Mouse (Mus musculus): ENCODE results near the gene Ly75. TPM values are rescaled to one million over a fixed set of nuclear protein-coding genes. Genes with fewer than 3 reads are reported as not detected.
A peak's percentile ranks its signal among the peaks of the same experiment; 100 is the strongest.

Gene Ly75
- polyA plus RNA-seq, 1 experiment from 2014 or later: 0.41 TPM

GRCm38 (mm10) chr2:60323411-60323810 lies 59.7 kb downstream of the Ly75 start:
- WGBS: 86% methylated on average over 5 of the region's 5 CpGs
- ATAC-seq: no peak
- Histone ChIP-seq H3K36me3 (ENCODE audit: control insufficient read depth, insufficient read depth, low read length) (no peaks in the 10 kb centered on the region), H3K27me3 (replicated peaks; ENCODE audit: control insufficient read depth, insufficient read depth, low read length) (no peaks in the 10 kb centered on the region), H3K27ac (ENCODE audit: low read depth, low read length) (no peak overlapping the region), H3K4me3 (ENCODE audit: low read depth, low read length) (no peak overlapping the region), H3K4me2 (ENCODE audit: low read length) (no peak overlapping the region), H3K4me1 (ENCODE audit: control insufficient read depth, insufficient read depth, low read length) (no peaks in the 10 kb centered on the region), H3K9ac (ENCODE audit: low read length) (no peak overlapping the region), H3K9me3 (replicated peaks; ENCODE audit: control insufficient read depth, low read length) (no peaks in the 10 kb centered on the region)
- DNase-seq (ENCODE audit: low spot score): no peak

- ATAC-seq: no peak
- no peaks in the 10 kb centered on the region for H3K36me3 ChIP-seq (ENCODE audit: control insufficient read depth, insufficient read depth, low read length)
- H3K9me3 ChIP-seq (replicated peaks; ENCODE audit: control insufficient read depth, low read length): no peaks in the 10 kb centered on the region
- DNase-seq (ENCODE audit: low spot score): no peak
- no peak overlapping the region for H3K4me3 ChIP-seq (ENCODE audit: low read depth, low read length)
- H3K27me3 ChIP-seq (replicated peaks; ENCODE audit: control insufficient read depth, insufficient read depth, low read length): no peaks in the 10 kb centered on the region
- H3K4me2 ChIP-seq (ENCODE audit: low read length): no peak overlapping the region
- no peaks in the 10 kb centered on the region for H3K4me1 ChIP-seq (ENCODE audit: control insufficient read depth, insufficient read depth, low read length)
- 71% methylated on average over 6 of the region's 6 CpGs for whole genome bisulfite sequencing
- H3K9ac ChIP-seq (ENCODE audit: low read length): no peak overlapping the region
- no peak overlapping the region for H3K27ac ChIP-seq (ENCODE audit: low read depth, low read length)
These were observed 60.9 kb downstream of the Ly75 start for GRCm38 (mm10) chr2:60322031-60322726.

GRCm38 (mm10) chr2:60303796-60304195 lies 79.3 kb downstream of the Ly75 start:
- no peak for DNase-seq (ENCODE audit: low spot score)
- no peak for ATAC-seq
- no peak overlapping the region for H3K4me3 ChIP-seq (ENCODE audit: low read depth, low read length)
- H3K4me1 ChIP-seq (ENCODE audit: control insufficient read depth, insufficient read depth, low read length): no peaks in the 10 kb centered on the region
- H3K36me3 ChIP-seq (ENCODE audit: control insufficient read depth, insufficient read depth, low read length): no peaks in the 10 kb centered on the region
- 80% methylated on average over 4 of the region's 4 CpGs for WGBS
- no peak overlapping the region for H3K27ac ChIP-seq (ENCODE audit: low read depth, low read length)
- no peak overlapping the region for H3K4me2 ChIP-seq (ENCODE audit: low read length)
- H3K9me3 ChIP-seq (replicated peaks; ENCODE audit: control insufficient read depth, low read length): no peaks in the 10 kb centered on the region
- no peaks in the 10 kb centered on the region for H3K27me3 ChIP-seq (replicated peaks; ENCODE audit: control insufficient read depth, insufficient read depth, low read length)
- no peak overlapping the region for H3K9ac ChIP-seq (ENCODE audit: low read length)

- no peaks in the 10 kb centered on the region for H3K36me3 ChIP-seq (ENCODE audit: control insufficient read depth, insufficient read depth, low read length)
- H3K27ac ChIP-seq (ENCODE audit: low read depth, low read length): no peak overlapping the region
- no peaks in the 10 kb centered on the region for H3K9me3 ChIP-seq (replicated peaks; ENCODE audit: control insufficient read depth, low read length)
- H3K4me2 ChIP-seq (ENCODE audit: low read length): no peak overlapping the region
- H3K4me1 ChIP-seq (ENCODE audit: control insufficient read depth, insufficient read depth, low read length): no peaks in the 10 kb centered on the region
- no peak overlapping the region for H3K4me3 ChIP-seq (ENCODE audit: low read depth, low read length)
- ATAC-seq (no peak), DNase-seq (ENCODE audit: low spot score) (no peak)
- WGBS: 95% methylated on average over 2 of the region's 2 CpGs
- H3K9ac ChIP-seq (ENCODE audit: low read length): no peak overlapping the region
- no peaks in the 10 kb centered on the region for H3K27me3 ChIP-seq (replicated peaks; ENCODE audit: control insufficient read depth, insufficient read depth, low read length)
These were observed 83.8 kb downstream of the Ly75 start for GRCm38 (mm10) chr2:60299323-60299722.

- Histone ChIP-seq H3K27ac (ENCODE audit: low read depth, low read length) (no peak overlapping the region), H3K9ac (ENCODE audit: low read length) (no peak overlapping the region), H3K9me3 (replicated peaks; ENCODE audit: control insufficient read depth, low read length) (no peaks in the 10 kb centered on the region), H3K36me3 (ENCODE audit: control insufficient read depth, insufficient read depth, low read length) (no peaks in the 10 kb centered on the region), H3K4me3 (ENCODE audit: low read depth, low read length) (no peak overlapping the region), H3K4me1 (ENCODE audit: control insufficient read depth, insufficient read depth, low read length) (no peaks in the 10 kb centered on the region), H3K27me3 (replicated peaks; ENCODE audit: control insufficient read depth, insufficient read depth, low read length) (no peaks in the 10 kb centered on the region), H3K4me2 (ENCODE audit: low read length) (no peak overlapping the region)
- DNase-seq (ENCODE audit: low spot score) (no peak), ATAC-seq (no peak)
- WGBS: 77% methylated on average over 3 of the region's 3 CpGs
These were observed 84.8 kb downstream of the Ly75 start for GRCm38 (mm10) chr2:60298266-60298665.

- Histone ChIP-seq H3K9me3 (replicated peaks; ENCODE audit: control insufficient read depth, low read length) (no peaks in the 10 kb centered on the region), H3K4me1 (ENCODE audit: control insufficient read depth, insufficient read depth, low read length) (no peaks in the 10 kb centered on the region), H3K4me2 (ENCODE audit: low read length) (no peak overlapping the region), H3K27me3 (replicated peaks; ENCODE audit: control insufficient read depth, insufficient read depth, low read length) (no peaks in the 10 kb centered on the region), H3K36me3 (ENCODE audit: control insufficient read depth, insufficient read depth, low read length) (no peaks in the 10 kb centered on the region), H3K9ac (ENCODE audit: low read length) (no peak overlapping the region), H3K27ac (ENCODE audit: low read depth, low read length) (no peak overlapping the region), H3K4me3 (ENCODE audit: low read depth, low read length) (no peak overlapping the region)
- ATAC-seq (no peak), DNase-seq (ENCODE audit: low spot score) (no peak)
- WGBS: 82% methylated on average over 4 of the region's 4 CpGs
These were observed 91.7 kb downstream of the Ly75 start for GRCm38 (mm10) chr2:60291381-60291780.

- Histone ChIP-seq H3K36me3 (ENCODE audit: control insufficient read depth, insufficient read depth, low read length) (no peaks in the 10 kb centered on the region), H3K4me2 (ENCODE audit: low read length) (no peak overlapping the region), H3K27ac (ENCODE audit: low read depth, low read length) (no peak overlapping the region), H3K9ac (ENCODE audit: low read length) (no peak overlapping the region), H3K4me1 (ENCODE audit: control insufficient read depth, insufficient read depth, low read length) (no peaks in the 10 kb centered on the region), H3K4me3 (ENCODE audit: low read depth, low read length) (no peak overlapping the region), H3K27me3 (replicated peaks; ENCODE audit: control insufficient read depth, insufficient read depth, low read length) (0 out of 2 replicates have a peak, but pooled peaks cover 2% of the 10 kb centered on the region), H3K9me3 (replicated peaks; ENCODE audit: control insufficient read depth, low read length) (no peaks in the 10 kb centered on the region)
- ATAC-seq (no peak), DNase-seq (ENCODE audit: low spot score) (no peak)
- WGBS: 91% methylated on average over 1 of the region's 1 CpGs
These were observed 93.7 kb downstream of the Ly75 start for GRCm38 (mm10) chr2:60289451-60289850.

GRCm38 (mm10) chr2:60288606-60289005 lies 94.5 kb downstream of the Ly75 start:
- 80% methylated on average over 4 of the region's 4 CpGs for WGBS
- no peak overlapping the region for H3K4me3 ChIP-seq (ENCODE audit: low read depth, low read length)
- no peak overlapping the region for H3K9ac ChIP-seq (ENCODE audit: low read length)
- no peak overlapping the region for H3K27ac ChIP-seq (ENCODE audit: low read depth, low read length)
- ATAC-seq (no peak), DNase-seq (ENCODE audit: low spot score) (no peak)
- H3K4me1 ChIP-seq (ENCODE audit: control insufficient read depth, insufficient read depth, low read length): no peaks in the 10 kb centered on the region
- no peak overlapping the region for H3K4me2 ChIP-seq (ENCODE audit: low read length)
- 0 out of 2 replicates have a peak, but pooled peaks cover 2% of the 10 kb centered on the region for H3K27me3 ChIP-seq (replicated peaks; ENCODE audit: control insufficient read depth, insufficient read depth, low read length)
- no peaks in the 10 kb centered on the region for H3K9me3 ChIP-seq (replicated peaks; ENCODE audit: control insufficient read depth, low read length)
- H3K36me3 ChIP-seq (ENCODE audit: control insufficient read depth, insufficient read depth, low read length): no peaks in the 10 kb centered on the region

- Histone ChIP-seq H3K27ac (ENCODE audit: low read depth, low read length) (no peak overlapping the region), H3K4me2 (ENCODE audit: low read length) (no peak overlapping the region), H3K27me3 (replicated peaks; ENCODE audit: control insufficient read depth, insufficient read depth, low read length) (0 out of 2 replicates have a peak, but pooled peaks cover 4% of the 10 kb centered on the region), H3K4me3 (ENCODE audit: low read depth, low read length) (no peak overlapping the region), H3K9me3 (replicated peaks; ENCODE audit: control insufficient read depth, low read length) (no peaks in the 10 kb centered on the region), H3K4me1 (ENCODE audit: control insufficient read depth, insufficient read depth, low read length) (no peaks in the 10 kb centered on the region), H3K9ac (ENCODE audit: low read length) (no peak overlapping the region), H3K36me3 (ENCODE audit: control insufficient read depth, insufficient read depth, low read length) (no peaks in the 10 kb centered on the region)
- WGBS: 85% methylated on average over 8 of the region's 8 CpGs
- ATAC-seq: no peak
- peak; percentile 8 for DNase-seq (ENCODE audit: low spot score)
These were observed 97.9 kb downstream of the Ly75 start for GRCm38 (mm10) chr2:60285107-60285617.

Data from forebrain, embryonic 14.5 days (tissue).